Mouse (Mus musculus): ENCODE data around the gene Uvrag. TPM values are rescaled to one million over a fixed set of nuclear protein-coding genes. Genes with fewer than 3 reads are reported as not detected.

Uvrag gene
- total RNA-seq (2021): 10 to 100 TPM; 12.9 to 14.6 TPM
- long read RNA-seq, experiment 1, full-length matches to known transcripts: 11 of 14 reads
- long read RNA-seq, experiment 1, partial matches to known transcripts: 1 of 14 reads
- long read RNA-seq, experiment 1, other reads (novel, unspliced or antisense): 2 of 14 reads
- long read RNA-seq, experiment 2, full-length matches to known transcripts: 16 of 21 reads
- long read RNA-seq, experiment 2, partial matches to known transcripts: 0 of 21 reads
- long read RNA-seq, experiment 2, other reads (novel, unspliced or antisense): 5 of 21 reads

- intact Hi-C loops (cut with DNase I; ENCODE audit: low total_unique reads): no loop called here
- peak; percentile 98 for DNase-seq
Measured at GRCm38 (mm10) chr7:99140984-99141918, at the start of gene Uvrag. Uvrag (minus strand) TSS chr7:99141141.

- DNase-seq: no peak
- intact Hi-C loops (cut with DNase I; ENCODE audit: low total_unique reads): no loop called here
Measured at GRCm38 (mm10) chr7:99189885-99190284, 48.9 kb upstream of the Uvrag start.

GRCm38 (mm10) chr7:99188630-99189029 lies 47.7 kb upstream of the Uvrag start:
- no peak for DNase-seq
- intact Hi-C loops (cut with DNase I; ENCODE audit: low total_unique reads): no loop called here

GRCm38 (mm10) chr7:99187451-99187850 lies 46.5 kb upstream of the Uvrag start:
- intact Hi-C loops (cut with DNase I; ENCODE audit: low total_unique reads): no loop called here
- DNase-seq: peak; percentile 44

- DNase-seq: no peak
Measured at GRCm38 (mm10) chr7:99185405-99185804, 44.5 kb upstream of the Uvrag start.

GRCm38 (mm10) chr7:99183751-99184150 lies 42.8 kb upstream of the Uvrag start:
- intact Hi-C loops (cut with DNase I; ENCODE audit: low total_unique reads): no loop called here
- DNase-seq: no peak

More at GRCm38 (mm10) chr7:99185405-99185804, 44.5 kb upstream of the Uvrag start:
- intact Hi-C loops (cut with DNase I; ENCODE audit: low total_unique reads): no loop called here

- DNase-seq: peak; percentile 88
- intact Hi-C loops (cut with DNase I; ENCODE audit: low total_unique reads): no loop called here
Measured at GRCm38 (mm10) chr7:99182432-99183172, 41.7 kb upstream of the Uvrag start, which contains the start of gene Dgat2. Dgat2 (minus strand) TSS chr7:99182719.

- intact Hi-C loops (cut with DNase I; ENCODE audit: low total_unique reads): no loop called here
- DNase-seq: no peak
Measured at GRCm38 (mm10) chr7:99181619-99182431, 40.9 kb upstream of the Uvrag start.

GRCm38 (mm10) chr7:99180162-99180561 lies 39.2 kb upstream of the Uvrag start:
- intact Hi-C loops (cut with DNase I; ENCODE audit: low total_unique reads): no loop called here
- no peak for DNase-seq

- no peak for DNase-seq
- intact Hi-C loops (cut with DNase I; ENCODE audit: low total_unique reads): no loop called here
Measured at GRCm38 (mm10) chr7:99179271-99179670, 38.3 kb upstream of the Uvrag start.

GRCm38 (mm10) chr7:99177386-99177785 lies 36.4 kb upstream of the Uvrag start:
- DNase-seq: no peak
- intact Hi-C loops (cut with DNase I; ENCODE audit: low total_unique reads): no loop called here

GRCm38 (mm10) chr7:99175666-99176065 lies 34.7 kb upstream of the Uvrag start:
- DNase-seq: no peak
- intact Hi-C loops (cut with DNase I; ENCODE audit: low total_unique reads): no loop called here

GRCm38 (mm10) chr7:99175118-99175517 lies 34.2 kb upstream of the Uvrag start:
- intact Hi-C loops (cut with DNase I; ENCODE audit: low total_unique reads): no loop called here
- no peak for DNase-seq

GRCm38 (mm10) chr7:99174006-99174405 lies 33.1 kb upstream of the Uvrag start:
- intact Hi-C loops (cut with DNase I; ENCODE audit: low total_unique reads): no loop called here

GRCm38 (mm10) chr7:99172898-99173297 lies 32.0 kb upstream of the Uvrag start:
- intact Hi-C loops (cut with DNase I; ENCODE audit: low total_unique reads): no loop called here
- DNase-seq: no peak

More at GRCm38 (mm10) chr7:99174006-99174405, 33.1 kb upstream of the Uvrag start:
- DNase-seq: no peak

GRCm38 (mm10) chr7:99171730-99172463 lies 31.0 kb upstream of the Uvrag start:
- intact Hi-C loops (cut with DNase I; ENCODE audit: low total_unique reads): no loop called here

GRCm38 (mm10) chr7:99170519-99170918 lies 29.6 kb upstream of the Uvrag start:
- intact Hi-C loops (cut with DNase I; ENCODE audit: low total_unique reads): no loop called here
- no peak for DNase-seq

More at GRCm38 (mm10) chr7:99171730-99172463, 31.0 kb upstream of the Uvrag start:
- DNase-seq: no peak

GRCm38 (mm10) chr7:99169717-99170403 lies 28.9 kb upstream of the Uvrag start:
- intact Hi-C loops (cut with DNase I; ENCODE audit: low total_unique reads): no loop called here
- no peak for DNase-seq
